Mouse (Mus musculus) cerebellum, postnatal 10 days (tissue): ENCODE results near the gene Tmem74b.

Experiments used
- DNase-seq, 2 experiments: peaks; one replicate each; pipeline ENCODE4 v3.0.0; 2021; ENCODE audit warnings: mixed read lengths in 2 of 2

Tmem74b gene

GRCm38 (mm10) chr2:151701231-151702145, at the start of gene Tmem74b:
Gene Tmem74b (plus strand): TSS chr2:151702008.
- DNase-seq: peak; percentile 10 to 16

GRCm38 (mm10) chr2:151652053-151652452, 49.8 kb upstream of the Tmem74b start:
- no peak for DNase-seq

- no peak for DNase-seq
These were observed 33.4 kb upstream of the Tmem74b start, which contains the start of gene Rad21l for GRCm38 (mm10) chr2:151668433-151668832. Gene Rad21l (minus strand): TSS chr2:151668533.

- DNase-seq: peak; percentile 20 to 25
These were observed 31.5 kb upstream of the Tmem74b start for GRCm38 (mm10) chr2:151670026-151670967.

GRCm38 (mm10) chr2:151670968-151671329, 30.9 kb upstream of the Tmem74b start:
- DNase-seq: peak; percentile 66

GRCm38 (mm10) chr2:151676234-151676633, 25.6 kb upstream of the Tmem74b start:
- DNase-seq: peak; percentile 37 to 45

GRCm38 (mm10) chr2:151682357-151682756, 19.5 kb upstream of the Tmem74b start:
- peak; percentile 70 to 73 for DNase-seq

- DNase-seq: no peak
These were observed 18.8 kb upstream of the Tmem74b start for GRCm38 (mm10) chr2:151682976-151683375.

GRCm38 (mm10) chr2:151702146-151702850, 490 bp downstream of the Tmem74b start:
- DNase-seq: peak; percentile 61 to 74

- peak in 1 of 2 experiments; percentile 45 for DNase-seq
These were observed 1.0 kb downstream of the Tmem74b start for GRCm38 (mm10) chr2:151702851-151703190.

GRCm38 (mm10) chr2:151712647-151713046, 10.8 kb downstream of the Tmem74b start:
- DNase-seq: no peak

GRCm38 (mm10) chr2:151715526-151715925, 13.7 kb downstream of the Tmem74b start:
- no peak for DNase-seq

- no peak for DNase-seq
These were observed 14.7 kb downstream of the Tmem74b start for GRCm38 (mm10) chr2:151716318-151717055.

- DNase-seq: no peak
These were observed 22.3 kb downstream of the Tmem74b start for GRCm38 (mm10) chr2:151724094-151724493.

- DNase-seq: no peak
These were observed 31.5 kb downstream of the Tmem74b start for GRCm38 (mm10) chr2:151733151-151733865.

- DNase-seq: no peak
These were observed 33.6 kb downstream of the Tmem74b start for GRCm38 (mm10) chr2:151735422-151735821.

- DNase-seq: no peak
These were observed 36.7 kb downstream of the Tmem74b start for GRCm38 (mm10) chr2:151738460-151738859.

- DNase-seq: peak in 1 of 2 experiments; percentile 20
These were observed 37.3 kb downstream of the Tmem74b start for GRCm38 (mm10) chr2:151739081-151739480.

GRCm38 (mm10) chr2:151739505-151739904, 37.7 kb downstream of the Tmem74b start:
- no peak for DNase-seq

- DNase-seq: peak; percentile 91 to 94
These were observed 39.1 kb downstream of the Tmem74b start for GRCm38 (mm10) chr2:151740741-151741526.
